Mouse (Mus musculus): ENCODE measurements around the gene Naaladl2. TPM values are rescaled to one million over a fixed set of nuclear protein-coding genes. Genes with fewer than 3 reads are reported as not detected.

The Naaladl2 gene
- 3.8 and 5.0 TPM in 2 replicates for polyA plus RNA-seq (2015; fragmentation: Nextera tagmentation; extraction: Ambion mirVana)

DNA sequence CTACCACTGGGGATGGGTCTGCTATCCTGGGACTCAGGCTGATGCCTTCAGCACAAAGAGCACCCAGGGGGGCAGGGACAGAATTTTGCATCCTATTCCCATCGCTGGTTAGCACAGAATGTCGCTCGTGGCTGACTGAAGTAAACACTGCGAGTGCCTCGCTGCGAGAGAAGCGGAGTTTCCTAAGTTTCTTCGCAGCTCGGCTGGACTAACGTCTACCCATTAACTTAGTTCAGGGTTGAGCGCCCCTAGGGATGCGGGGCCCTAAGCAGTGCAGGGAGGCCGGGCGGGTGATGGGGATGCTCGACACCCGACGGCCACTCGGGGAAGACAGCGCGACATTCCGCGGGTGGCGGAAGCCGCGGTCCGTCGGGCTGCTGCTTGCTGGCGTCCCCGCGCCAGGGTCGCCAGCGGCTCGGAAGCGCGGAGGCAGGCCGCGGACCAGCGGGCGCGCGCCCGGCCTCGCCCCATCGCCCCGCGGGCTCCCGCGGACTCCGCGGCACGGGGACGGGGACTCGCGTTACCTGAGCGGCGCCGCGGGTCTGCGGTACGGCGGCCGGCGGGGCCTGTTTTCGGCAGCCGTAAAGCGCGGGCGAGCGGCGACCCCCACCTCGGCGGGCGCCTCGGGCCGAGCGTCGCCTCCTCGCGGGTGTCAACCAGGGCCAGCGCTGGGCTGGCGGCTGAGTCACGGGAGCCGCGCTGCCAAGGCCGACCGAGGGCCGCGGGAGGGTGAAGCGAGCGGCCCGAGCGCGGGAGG lies at the start of gene Naaladl2:
Gene Naaladl2 (minus strand): TSS at position 707 of the 757 bp plus-strand sequence.
- WGBS = under 1% methylated on average over 72 of the region's 93 CpGs
- H3K36me3 ChIP-seq = no peaks in the 10 kb centered on the region
- 0 out of 2 replicates have a peak, but pooled peaks cover 4% of the 10 kb centered on the region for H3K27me3 ChIP-seq
- peak within 1 kb of the TSS; percentile 70 for H3K4me3 ChIP-seq (replicated peaks)
- no peaks in the 10 kb centered on the region for H3K9me3 ChIP-seq (replicated peaks)
- peak within 1 kb of the TSS; percentile 43 for H3K27ac ChIP-seq
- H3K4me2 ChIP-seq = peak within 1 kb of the TSS; percentile 75
- peaks cover 6% of the 10 kb centered on the region; the same call in 1 of the 2 replicates for H3K4me1 ChIP-seq
- ATAC-seq (replicated peaks; ENCODE audit: low FRiP score) = peak; percentile 98
- H3K9ac ChIP-seq = peak within 1 kb of the TSS; percentile 66

DNA sequence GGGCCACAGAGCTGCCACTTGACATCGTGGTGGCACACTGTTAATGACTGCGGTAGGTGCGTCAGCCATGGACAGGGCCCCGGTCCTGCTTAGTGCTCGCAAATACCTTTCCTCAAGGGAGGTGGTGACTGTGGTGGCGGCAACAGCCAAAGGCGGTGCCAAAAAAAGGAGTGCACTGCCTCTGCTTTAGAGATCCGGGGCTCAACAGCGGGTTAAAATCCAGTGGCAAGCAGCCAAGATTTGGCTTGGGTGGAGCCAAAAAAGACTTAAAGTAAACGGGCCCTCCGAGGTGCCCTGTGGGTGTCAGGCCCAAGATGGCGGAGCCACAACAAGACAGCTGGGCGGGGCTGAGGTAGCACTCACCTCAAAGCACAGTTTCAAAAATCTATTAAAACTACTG lies 7.7 kb upstream of the Naaladl2 start:
- no peak for ATAC-seq (replicated peaks; ENCODE audit: low FRiP score)
- WGBS = 94% methylated on average over 13 of the region's 13 CpGs
- H3K27ac ChIP-seq = no peak overlapping the region
- no peak overlapping the region for H3K4me3 ChIP-seq (replicated peaks)
- H3K9ac ChIP-seq = no peak overlapping the region
- no peaks in the 10 kb centered on the region for H3K36me3 ChIP-seq
- no peaks in the 10 kb centered on the region for H3K4me1 ChIP-seq
- H3K4me2 ChIP-seq = no peak overlapping the region
- peaks cover 24% of the 10 kb centered on the region; the same call in 1 of the 2 replicates for H3K9me3 ChIP-seq (replicated peaks)
- no peaks in the 10 kb centered on the region for H3K27me3 ChIP-seq

DNA sequence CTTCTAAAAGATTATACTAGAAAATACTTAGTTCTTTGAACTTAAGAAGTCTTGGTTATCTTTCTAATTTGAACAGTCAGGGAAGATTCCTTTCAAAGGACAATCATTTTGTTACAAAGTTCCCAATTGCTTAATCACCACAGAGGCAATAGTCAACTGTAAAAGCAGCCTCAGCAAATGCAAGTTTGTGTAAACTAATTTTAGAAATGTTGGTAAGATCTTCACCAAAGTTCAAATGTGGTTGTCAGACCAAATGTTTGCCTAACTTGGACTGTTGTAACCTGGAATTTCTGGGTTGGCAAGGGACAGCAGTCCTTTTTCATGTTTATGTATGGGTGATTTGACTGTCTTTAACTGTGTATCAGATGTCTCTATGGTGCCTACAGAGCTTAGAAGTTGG lies 3.2 kb upstream of the Naaladl2 start:
- ATAC-seq (replicated peaks; ENCODE audit: low FRiP score) = no peak
- H3K27me3 ChIP-seq = 0 out of 2 replicates have a peak, but pooled peaks cover 4% of the 10 kb centered on the region

DNA sequence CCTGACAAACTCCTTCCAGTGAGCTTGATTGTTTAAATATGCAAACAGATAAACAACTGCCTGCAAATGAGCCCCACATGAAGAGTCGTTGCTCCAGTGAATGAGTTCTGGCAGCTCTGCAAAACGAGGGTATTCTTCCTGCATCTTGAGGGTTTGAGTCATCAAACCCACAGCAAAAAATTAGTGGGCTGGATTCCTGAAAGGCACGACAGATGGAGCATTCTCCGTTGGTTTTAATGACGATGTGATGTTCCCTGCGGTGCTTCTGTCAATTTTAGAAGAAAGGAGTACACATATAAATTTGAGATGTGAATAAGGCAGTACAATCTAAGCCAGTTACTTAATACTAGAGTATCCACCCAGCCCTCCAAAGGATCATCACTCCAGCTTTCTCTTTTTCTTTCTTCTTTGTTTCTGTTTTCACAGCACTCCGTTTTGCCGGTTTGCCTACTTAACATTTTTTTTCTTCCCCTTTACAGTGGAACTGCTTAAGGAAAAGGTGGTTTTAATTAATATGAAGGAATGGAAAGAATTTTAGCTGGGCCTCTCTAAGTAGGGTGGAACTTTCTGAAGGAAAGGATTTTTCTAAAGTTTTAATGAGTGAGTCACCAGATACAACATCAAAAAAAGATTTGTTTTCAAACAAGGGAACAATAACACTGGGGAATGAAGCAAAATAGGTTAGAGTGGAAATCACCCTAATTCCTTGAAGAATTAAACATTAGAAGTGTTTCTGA lies 1.1 kb upstream of the Naaladl2 start:
- H3K9ac ChIP-seq = no peak overlapping the region
- H3K27ac ChIP-seq = peak overlapping the region; percentile 23; the same call in 1 of the 2 replicates
- H3K4me3 ChIP-seq (replicated peaks) = no peak overlapping the region
- 29% methylated on average over 8 of the region's 8 CpGs for WGBS
- 0 out of 2 replicates have a peak, but pooled peaks cover 4% of the 10 kb centered on the region for H3K27me3 ChIP-seq
- H3K4me2 ChIP-seq = no peak overlapping the region
- ATAC-seq (replicated peaks; ENCODE audit: low FRiP score) = no peak
- H3K9me3 ChIP-seq (replicated peaks) = 0 out of 2 replicates have a peak, but pooled peaks cover 10% of the 10 kb centered on the region
- no peaks in the 10 kb centered on the region for H3K36me3 ChIP-seq
- H3K4me1 ChIP-seq = peaks cover 6% of the 10 kb centered on the region; the same call in 1 of the 2 replicates

More for the DNA sequence above, 3.2 kb upstream of the Naaladl2 start:
- H3K4me3 ChIP-seq (replicated peaks) = no peak overlapping the region
- H3K4me1 ChIP-seq = peaks cover 6% of the 10 kb centered on the region; the same call in 1 of the 2 replicates
- H3K9ac ChIP-seq = no peak overlapping the region
- peaks cover 17% of the 10 kb centered on the region; the same call in 1 of the 2 replicates for H3K9me3 ChIP-seq (replicated peaks)
- no peak overlapping the region for H3K4me2 ChIP-seq
- no peaks in the 10 kb centered on the region for H3K36me3 ChIP-seq
- no peak overlapping the region for H3K27ac ChIP-seq

DNA sequence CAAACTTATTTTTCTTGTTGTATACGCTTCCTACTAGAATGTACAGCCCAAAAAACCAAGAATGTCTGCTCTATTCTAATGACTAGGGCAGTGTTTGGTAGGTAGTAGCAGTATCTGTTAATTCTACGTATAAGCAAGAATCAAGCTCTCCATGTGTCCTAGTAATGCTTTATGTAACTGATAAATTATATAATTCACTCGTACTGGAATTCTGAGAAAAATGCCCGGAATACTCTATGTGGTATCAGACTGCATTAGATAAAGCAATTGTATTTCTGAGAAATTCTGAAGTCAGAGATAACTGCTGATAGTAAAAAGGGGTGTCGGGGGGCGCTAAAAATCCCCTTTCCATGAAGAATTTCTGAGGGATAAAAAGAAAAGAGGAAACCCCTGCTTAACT lies 950 bp downstream of the Naaladl2 start:
- Histone ChIP-seq H3K9ac (peak overlapping the region; percentile 66; the same call in 1 of the 2 replicates), H3K4me1 (peaks cover 6% of the 10 kb centered on the region; the same call in 1 of the 2 replicates), H3K27me3 (0 out of 2 replicates have a peak, but pooled peaks cover 4% of the 10 kb centered on the region), H3K9me3 (replicated peaks) (no peaks in the 10 kb centered on the region), H3K4me3 (replicated peaks) (peak overlapping the region; percentile 70), H3K27ac (no peak overlapping the region; the same call in 1 of the 2 replicates), H3K36me3 (no peaks in the 10 kb centered on the region), H3K4me2 (peak overlapping the region; percentile 75)
- 46% methylated on average over 6 of the region's 6 CpGs for whole genome bisulfite sequencing
- ATAC-seq (replicated peaks; ENCODE audit: low FRiP score) = no peak

DNA sequence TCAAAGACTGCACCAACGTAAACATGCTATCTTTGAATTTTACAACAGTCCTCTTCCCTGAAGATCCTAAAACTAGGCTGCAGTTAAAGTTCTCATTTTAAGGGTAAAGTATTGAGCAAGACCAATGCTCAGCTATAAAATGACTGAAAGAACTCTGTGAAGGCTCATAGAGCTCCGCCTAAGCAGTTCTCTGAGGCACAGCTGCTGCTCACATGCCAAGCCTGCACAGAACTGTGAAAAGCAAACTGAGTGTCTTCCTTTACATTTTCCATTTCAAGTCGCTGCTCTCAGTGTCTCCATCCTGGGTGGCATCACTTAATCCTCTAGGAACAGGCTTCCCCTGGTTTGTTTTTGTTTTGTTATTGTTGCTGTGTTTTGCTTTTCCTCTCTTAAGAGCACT lies 12.2 kb downstream of the Naaladl2 start:
- Histone ChIP-seq H3K4me3 (replicated peaks) (no peak overlapping the region), H3K4me1 (no peaks in the 10 kb centered on the region), H3K9ac (no peak overlapping the region), H3K27me3 (no peaks in the 10 kb centered on the region), H3K27ac (no peak overlapping the region), H3K36me3 (no peaks in the 10 kb centered on the region), H3K4me2 (no peak overlapping the region), H3K9me3 (replicated peaks) (no peaks in the 10 kb centered on the region)
- 23% methylated on average over 3 of the region's 3 CpGs for WGBS
- no peak for ATAC-seq (replicated peaks; ENCODE audit: low FRiP score)

DNA sequence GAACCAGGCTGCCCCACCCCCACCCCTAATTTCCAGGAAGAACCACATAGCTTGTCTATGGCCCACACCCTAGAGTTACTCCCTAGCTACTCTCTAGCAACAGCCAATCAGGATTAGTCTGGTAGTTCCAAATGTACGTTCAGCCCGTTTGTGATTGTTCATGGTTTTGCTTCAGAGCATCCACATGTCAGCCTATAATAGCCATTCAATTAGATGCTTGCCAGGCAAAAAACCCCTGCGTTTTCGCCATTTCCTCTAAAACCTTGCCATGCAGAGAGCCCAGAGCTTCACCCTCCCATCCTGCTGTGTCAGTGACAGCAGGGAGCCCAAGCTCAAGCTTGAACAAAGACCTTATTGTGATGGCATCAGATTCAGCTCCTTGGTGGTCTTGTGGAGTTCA lies 16.2 kb downstream of the Naaladl2 start:
- H3K4me2 ChIP-seq = no peak overlapping the region
- no peak for ATAC-seq (replicated peaks; ENCODE audit: low FRiP score)
- WGBS = 52% methylated on average over 4 of the region's 4 CpGs

DNA sequence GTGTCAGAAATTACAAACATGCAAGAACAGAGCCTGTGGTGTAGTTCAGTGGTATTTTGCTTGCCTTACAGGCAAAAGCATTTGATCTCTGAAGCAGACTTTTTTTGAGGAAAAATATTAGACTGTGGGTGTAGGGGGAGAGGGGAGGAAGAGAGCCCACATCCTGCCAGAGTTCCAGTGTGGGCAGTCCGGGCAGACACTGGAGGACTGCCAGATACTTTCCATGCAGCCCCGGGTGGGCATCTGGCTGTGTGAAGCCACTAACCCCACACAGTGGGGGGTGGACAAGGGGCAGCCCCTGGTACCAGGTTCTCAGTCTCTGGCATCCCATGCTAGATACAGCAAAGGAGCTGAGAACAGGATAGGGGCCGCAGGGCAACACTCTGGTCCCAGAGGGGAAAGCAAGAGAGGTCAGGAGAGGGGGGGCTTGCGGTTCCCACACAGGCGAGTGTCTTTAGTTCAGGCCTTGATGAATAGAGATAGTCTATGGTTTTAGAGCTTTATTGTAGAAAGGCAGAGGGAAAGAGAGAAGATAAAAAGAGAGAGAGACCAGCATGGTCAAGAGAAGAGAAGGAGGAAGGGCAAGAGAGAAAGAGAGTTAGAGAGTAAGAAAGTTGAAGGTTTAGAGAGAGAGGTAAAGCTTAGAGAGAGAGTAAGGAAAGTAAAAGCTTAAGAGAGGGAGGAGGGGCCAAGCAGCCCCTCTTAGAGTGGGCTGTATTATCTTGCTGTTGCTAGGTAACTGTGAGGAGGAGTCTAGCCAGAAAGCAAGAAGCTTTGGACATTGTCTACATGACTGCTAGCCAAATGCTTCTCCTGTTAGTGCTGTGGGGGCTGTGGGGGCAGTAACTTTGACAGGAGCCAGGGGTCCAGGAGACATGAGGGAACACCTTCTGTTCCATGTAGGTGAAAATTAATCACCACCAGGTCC lies 18.9 kb downstream of the Naaladl2 start:
- Histone ChIP-seq H3K4me2 (no peak overlapping the region), H3K4me1 (no peaks in the 10 kb centered on the region), H3K9me3 (replicated peaks) (no peaks in the 10 kb centered on the region), H3K27ac (no peak overlapping the region), H3K4me3 (replicated peaks) (no peak overlapping the region), H3K9ac (no peak overlapping the region), H3K36me3 (no peaks in the 10 kb centered on the region), H3K27me3 (no peaks in the 10 kb centered on the region)
- ATAC-seq (replicated peaks; ENCODE audit: low FRiP score) = no peak
- 48% methylated on average over 5 of the region's 5 CpGs for WGBS

More for the DNA sequence above, 16.2 kb downstream of the Naaladl2 start:
- Histone ChIP-seq H3K9me3 (replicated peaks) (no peaks in the 10 kb centered on the region), H3K9ac (no peak overlapping the region), H3K36me3 (no peaks in the 10 kb centered on the region), H3K4me1 (no peaks in the 10 kb centered on the region), H3K27me3 (no peaks in the 10 kb centered on the region), H3K27ac (no peak overlapping the region), H3K4me3 (replicated peaks) (no peak overlapping the region)

DNA sequence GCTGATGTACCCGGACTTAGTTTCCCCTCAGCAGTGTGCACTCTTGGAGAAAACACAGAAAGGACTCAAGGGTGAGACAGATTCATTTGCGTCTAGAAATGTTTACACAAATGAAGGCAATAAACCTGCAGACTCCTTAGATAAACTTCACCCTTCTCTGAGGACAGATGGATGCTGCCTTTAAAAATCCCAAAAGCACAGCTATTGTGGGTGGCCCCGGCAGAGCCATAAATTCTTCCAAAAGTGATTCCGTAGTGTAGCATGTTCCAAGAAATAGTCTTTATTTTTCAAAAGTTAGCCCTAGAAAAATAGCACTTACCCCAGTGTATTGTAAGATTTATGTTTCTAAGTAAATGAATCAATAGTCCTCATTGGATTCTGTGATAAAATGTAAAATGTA lies 31.0 kb downstream of the Naaladl2 start:
- no peak overlapping the region for H3K4me3 ChIP-seq (replicated peaks)
- WGBS = 48% methylated on average over 4 of the region's 4 CpGs
- no peak overlapping the region for H3K27ac ChIP-seq
- H3K9me3 ChIP-seq (replicated peaks) = no peaks in the 10 kb centered on the region
- no peak overlapping the region for H3K9ac ChIP-seq
- no peak overlapping the region for H3K4me2 ChIP-seq
- no peaks in the 10 kb centered on the region for H3K36me3 ChIP-seq
- no peaks in the 10 kb centered on the region for H3K27me3 ChIP-seq
- H3K4me1 ChIP-seq = no peaks in the 10 kb centered on the region
- 0 out of 2 replicates have a peak, but pooled peaks have one; percentile 43 for ATAC-seq (replicated peaks; ENCODE audit: low FRiP score)

DNA sequence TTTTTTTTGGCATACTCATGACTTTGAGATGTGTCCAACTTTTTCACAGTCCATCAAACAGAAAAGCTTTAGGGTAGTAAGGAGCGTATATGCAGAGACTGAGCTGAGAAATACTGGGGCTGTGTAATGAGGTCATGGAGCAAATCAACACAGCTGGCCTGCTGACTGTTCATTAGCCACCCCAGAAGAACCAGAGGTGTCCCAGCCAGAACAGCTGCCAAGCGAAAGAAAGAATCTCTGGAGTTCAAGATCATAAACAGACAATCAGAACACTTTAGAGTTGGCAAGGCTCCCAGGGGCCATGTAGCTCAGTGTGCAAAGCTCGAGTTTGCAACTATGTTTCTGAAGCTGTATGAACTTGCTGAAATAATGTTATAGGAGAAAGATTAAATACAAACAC lies 35.1 kb downstream of the Naaladl2 start:
- no peaks in the 10 kb centered on the region for H3K4me1 ChIP-seq
- no peak overlapping the region for H3K4me2 ChIP-seq
- H3K9ac ChIP-seq = no peak overlapping the region
- no peak for ATAC-seq (replicated peaks; ENCODE audit: low FRiP score)
- no peaks in the 10 kb centered on the region for H3K36me3 ChIP-seq
- no peaks in the 10 kb centered on the region for H3K9me3 ChIP-seq (replicated peaks)
- H3K27me3 ChIP-seq = no peaks in the 10 kb centered on the region
- H3K27ac ChIP-seq = no peak overlapping the region
- no peak overlapping the region for H3K4me3 ChIP-seq (replicated peaks)
- 43% methylated on average over 3 of the region's 3 CpGs for WGBS

DNA sequence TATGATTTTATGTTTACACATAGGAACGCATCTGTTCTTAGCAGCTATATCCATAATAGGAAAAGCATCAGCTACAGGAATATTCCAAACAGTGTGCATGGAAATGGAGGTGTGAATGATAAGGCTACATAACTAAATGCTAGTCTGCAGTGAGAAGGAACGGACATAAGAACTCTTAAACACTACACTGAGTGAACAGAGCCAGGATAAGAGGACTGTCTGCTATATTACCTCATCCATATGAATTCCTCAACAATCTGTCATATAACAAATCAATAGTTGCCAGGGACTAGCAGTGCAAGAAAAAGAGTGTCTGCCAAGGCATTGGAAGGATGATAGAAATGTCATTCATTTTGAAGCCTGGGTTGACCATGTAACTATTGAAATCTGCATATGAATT lies 51.1 kb downstream of the Naaladl2 start:
- WGBS = 89% methylated on average over 2 of the region's 2 CpGs

More for the DNA sequence above, 51.1 kb downstream of the Naaladl2 start:
- H3K9ac ChIP-seq = no peak overlapping the region
- H3K4me1 ChIP-seq = no peaks in the 10 kb centered on the region
- ATAC-seq (replicated peaks; ENCODE audit: low FRiP score) = no peak
- no peaks in the 10 kb centered on the region for H3K36me3 ChIP-seq
- no peak overlapping the region for H3K4me2 ChIP-seq
- no peaks in the 10 kb centered on the region for H3K9me3 ChIP-seq (replicated peaks)
- no peak overlapping the region for H3K4me3 ChIP-seq (replicated peaks)
- no peaks in the 10 kb centered on the region for H3K27me3 ChIP-seq
- H3K27ac ChIP-seq = no peak overlapping the region

Measured in kidney, embryonic 15.5 days (tissue).